Mouse (Mus musculus) testis, adult 2 months (tissue): ENCODE measurements around the gene Acot11. TPM values are rescaled to one million over a fixed set of nuclear protein-coding genes. Genes with fewer than 3 reads are reported as not detected.
A peak's percentile ranks its signal among the peaks of the same experiment; 100 is the strongest.

Experiments
- H3K27ac ChIP-seq: fragments of 200-500 bp; 2 replicates; pipeline ENCODE4 v1.5.1; 2012; ENCODE audit warnings: low read depth, low read length; ENCODE audit not compliant: control insufficient read depth, insufficient read depth
- H3K27me3 ChIP-seq: fragments of 200-500 bp; 2 replicates; pipeline ENCODE4 v1.6.1; 2012; ENCODE audit warnings: mild to moderate bottlenecking, low read length, moderate library complexity; ENCODE audit not compliant: control insufficient read depth, insufficient read depth
- H3K36me3 ChIP-seq: fragments of 200-500 bp; 2 replicates; pipeline ENCODE4 v1.6.1; 2012; ENCODE audit warnings: mild to moderate bottlenecking, low read length; ENCODE audit not compliant: control insufficient read depth, insufficient read depth
- H3K4me1 ChIP-seq: fragments of 200-500 bp; 2 replicates; pipeline ENCODE4 v1.6.1; 2012; ENCODE audit warnings: low read length; ENCODE audit not compliant: control insufficient read depth, insufficient read depth
- H3K4me3 ChIP-seq: fragments of 200-500 bp; 2 replicates; pipeline ENCODE4 v1.5.1; 2012; ENCODE audit warnings: low read depth, mild to moderate bottlenecking, low read length, moderate library complexity, mixed read lengths; ENCODE audit not compliant: control insufficient read depth
- CTCF ChIP-seq: fragments of 200-500 bp; IDR thresholded peaks from 2 replicates; pipeline ENCODE4 v1.5.1; 2012; ENCODE audit warnings: low read depth, mild to moderate bottlenecking, inconsistent platforms, low read length, moderate library complexity; ENCODE audit not compliant: control insufficient read depth, insufficient read depth, insufficient replicate concordance
- POLR2A ChIP-seq: fragments of 200-500 bp; IDR thresholded peaks from 2 replicates; pipeline ENCODE4 v1.6.1; 2012; ENCODE audit warnings: low read depth, mild to moderate bottlenecking, inconsistent platforms, low read length, moderate library complexity; ENCODE audit not compliant: control insufficient read depth
- polyA plus RNA-seq: library from polyadenylated mRNA; depleted of rRNA; stranded (reverse); fragments of >200 nt; gene quantifications from 2 replicates; pipeline ENCODE4 v1.2.3, GENCODE M21; 2012

Gene Acot11
- polyA plus RNA-seq, 1 experiment: 0.93 TPM

DNA sequence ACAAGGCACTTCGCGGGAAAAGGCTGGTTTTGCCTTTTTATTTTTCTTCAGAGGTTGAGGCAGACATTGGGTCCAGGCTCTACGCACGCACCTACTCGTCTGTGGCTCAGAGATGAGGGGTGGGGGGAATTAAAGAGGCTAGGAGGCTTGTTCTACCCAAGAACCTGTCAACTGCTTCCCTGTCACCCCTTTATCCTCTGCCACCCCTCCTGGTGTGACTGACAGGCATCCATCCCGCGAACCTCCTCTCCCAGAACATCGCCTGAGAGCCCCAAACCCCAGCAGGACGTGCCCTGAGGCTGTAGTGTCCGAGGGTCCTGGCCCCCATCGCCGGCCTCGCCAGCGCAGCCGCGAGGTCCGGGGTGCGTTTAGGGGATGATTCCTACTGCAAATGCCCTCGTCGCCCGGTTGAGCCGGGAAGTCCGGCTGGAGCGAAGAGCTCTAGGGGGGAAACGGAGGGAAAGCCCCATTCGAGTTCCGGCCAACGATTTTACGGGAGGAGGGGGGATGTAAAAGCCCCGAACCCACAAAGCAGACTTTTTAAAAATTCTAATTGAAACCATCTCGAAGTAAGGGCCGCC lies 34.5 kb upstream of the Acot11 start:
- Histone ChIP-seq H3K4me1 (peaks cover 26% of the 10 kb centered on the region), H3K27ac (peak overlapping the region; percentile 98), H3K36me3 (no peaks in the 10 kb centered on the region), H3K4me3 (peak overlapping the region; percentile 98), H3K27me3 (no peaks in the 10 kb centered on the region)
- no peak for TF ChIP-seq CTCF

DNA sequence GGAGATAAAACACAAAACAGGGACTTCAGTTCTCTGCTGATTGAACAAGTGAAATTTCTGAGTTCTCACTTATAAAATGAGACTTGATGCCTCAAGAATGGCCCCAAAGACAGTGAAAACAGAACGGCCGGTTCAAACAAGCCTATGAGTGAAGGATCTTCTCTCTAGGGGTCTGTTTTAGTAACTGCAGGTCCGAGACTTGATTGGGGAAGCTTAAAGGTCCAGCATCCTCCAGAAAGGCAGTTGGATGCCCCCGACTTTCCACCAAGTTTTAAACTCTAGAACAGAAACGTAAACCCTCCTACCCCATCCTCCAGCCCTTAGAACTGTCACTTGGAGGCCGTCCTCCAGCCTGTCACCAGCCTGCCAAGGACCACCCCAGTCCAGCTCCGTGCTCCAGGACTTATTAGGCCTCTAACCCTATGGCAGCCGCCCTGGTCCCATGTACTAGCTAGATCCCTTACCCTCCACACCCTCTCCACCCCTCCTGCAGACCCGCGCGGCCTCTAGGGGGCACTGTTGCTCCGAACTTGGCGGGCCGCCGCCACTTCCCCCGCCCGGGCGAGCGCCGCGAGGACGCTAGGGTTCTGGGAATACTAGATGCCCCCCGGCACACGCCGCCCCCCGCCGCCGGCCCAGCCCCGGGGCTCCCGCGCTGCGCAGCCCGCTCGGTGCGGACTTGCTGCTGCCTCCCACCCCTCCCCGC lies 33.9 kb upstream of the Acot11 start:
- peak overlapping the region; percentile 98 for H3K27ac ChIP-seq
- H3K27me3 ChIP-seq: no peaks in the 10 kb centered on the region
- H3K4me1 ChIP-seq: peaks cover 26% of the 10 kb centered on the region
- peak overlapping the region; percentile 98 for H3K4me3 ChIP-seq
- TF ChIP-seq CTCF (peak; percentile 79; the same call in 1 of the 2 replicates), POLR2A (no peak)
- no peaks in the 10 kb centered on the region for H3K36me3 ChIP-seq

DNA sequence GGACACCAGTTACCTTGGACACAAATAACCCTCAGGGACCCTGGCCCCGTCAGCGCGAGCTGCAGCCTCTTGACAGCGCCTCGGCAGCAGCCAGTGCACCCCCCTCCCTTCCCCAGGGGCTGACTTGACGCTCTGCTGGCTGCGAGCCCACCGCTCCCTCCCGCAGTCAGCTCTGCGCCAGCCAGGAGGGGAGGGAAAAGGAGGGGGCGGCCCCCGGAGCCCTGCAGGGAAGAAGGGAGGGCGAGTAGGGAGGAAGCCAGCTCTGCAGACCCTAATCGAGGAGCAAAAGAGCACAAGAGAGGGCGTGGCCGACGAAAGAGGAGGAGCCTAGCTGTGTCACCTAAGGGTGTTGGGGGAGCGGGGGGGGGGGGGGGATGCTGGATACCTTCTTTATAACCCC lies 33.2 kb upstream of the Acot11 start:
- no peak for TF ChIP-seq POLR2A
- no peak for TF ChIP-seq CTCF

DNA sequence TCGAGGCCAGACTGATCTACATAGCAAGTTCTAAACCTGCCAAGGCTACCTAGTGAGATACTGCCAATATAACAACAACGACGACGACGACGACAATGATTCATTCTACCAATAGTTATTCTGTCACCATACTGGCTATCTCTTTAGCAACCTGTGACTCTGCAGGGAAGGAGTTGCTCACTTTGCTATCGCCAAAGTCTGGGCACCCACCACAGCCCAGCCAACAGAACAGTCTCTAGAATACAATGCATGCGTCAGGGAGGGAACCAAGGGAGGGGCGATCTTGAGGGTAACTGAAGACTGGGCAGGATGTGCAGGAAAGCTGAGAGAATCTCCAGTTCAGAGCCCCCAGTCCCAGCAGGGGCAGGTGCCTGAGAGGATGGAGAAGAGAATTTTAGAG lies 32.6 kb upstream of the Acot11 start:
- Histone ChIP-seq H3K27ac (peak overlapping the region; percentile 25; the same call in 1 of the 2 replicates), H3K4me3 (peak overlapping the region; percentile 84), H3K4me1 (peaks cover 26% of the 10 kb centered on the region), H3K27me3 (no peaks in the 10 kb centered on the region), H3K36me3 (no peaks in the 10 kb centered on the region)
- no peak for TF ChIP-seq POLR2A

More for the DNA sequence above, 33.2 kb upstream of the Acot11 start:
- Histone ChIP-seq H3K4me1 (peaks cover 26% of the 10 kb centered on the region), H3K27ac (peak overlapping the region; percentile 25; the same call in 1 of the 2 replicates), H3K27me3 (no peaks in the 10 kb centered on the region), H3K36me3 (no peaks in the 10 kb centered on the region), H3K4me3 (peak overlapping the region; percentile 98)

DNA sequence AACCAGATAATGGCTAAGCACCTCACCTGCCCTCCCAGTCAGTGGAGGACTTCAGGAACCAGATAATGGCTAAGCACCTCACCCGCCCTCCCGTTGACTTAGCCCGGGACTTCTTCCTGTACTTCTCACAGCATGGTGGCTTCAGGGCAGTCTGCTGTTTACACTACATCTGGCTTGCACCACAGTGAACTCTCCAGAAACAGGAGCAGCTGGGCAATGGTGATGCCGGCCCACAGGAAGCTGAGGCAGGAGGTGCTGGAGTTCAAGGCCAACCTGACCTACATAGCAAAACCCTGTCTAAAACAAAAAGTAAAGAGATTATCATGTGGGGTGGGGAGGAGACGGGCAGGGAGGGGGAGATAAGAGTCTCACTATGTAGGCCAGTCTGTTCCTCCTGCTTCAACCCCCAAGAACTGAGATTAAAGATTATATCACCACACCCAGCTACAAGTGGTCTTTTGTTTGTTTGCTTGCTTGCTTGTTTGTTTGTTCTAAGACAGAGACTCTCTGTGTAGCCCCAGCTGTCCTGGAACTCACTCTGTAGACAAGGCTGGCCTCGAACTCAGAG lies 25.8 kb upstream of the Acot11 start:
- H3K4me3 ChIP-seq: no peak overlapping the region
- peaks cover 12% of the 10 kb centered on the region for H3K4me1 ChIP-seq
- TF ChIP-seq CTCF (no peak), POLR2A (no peak)
- no peak overlapping the region; the same call in 1 of the 2 replicates for H3K27ac ChIP-seq
- peaks cover 5% of the 10 kb centered on the region for H3K27me3 ChIP-seq
- H3K36me3 ChIP-seq: no peaks in the 10 kb centered on the region

DNA sequence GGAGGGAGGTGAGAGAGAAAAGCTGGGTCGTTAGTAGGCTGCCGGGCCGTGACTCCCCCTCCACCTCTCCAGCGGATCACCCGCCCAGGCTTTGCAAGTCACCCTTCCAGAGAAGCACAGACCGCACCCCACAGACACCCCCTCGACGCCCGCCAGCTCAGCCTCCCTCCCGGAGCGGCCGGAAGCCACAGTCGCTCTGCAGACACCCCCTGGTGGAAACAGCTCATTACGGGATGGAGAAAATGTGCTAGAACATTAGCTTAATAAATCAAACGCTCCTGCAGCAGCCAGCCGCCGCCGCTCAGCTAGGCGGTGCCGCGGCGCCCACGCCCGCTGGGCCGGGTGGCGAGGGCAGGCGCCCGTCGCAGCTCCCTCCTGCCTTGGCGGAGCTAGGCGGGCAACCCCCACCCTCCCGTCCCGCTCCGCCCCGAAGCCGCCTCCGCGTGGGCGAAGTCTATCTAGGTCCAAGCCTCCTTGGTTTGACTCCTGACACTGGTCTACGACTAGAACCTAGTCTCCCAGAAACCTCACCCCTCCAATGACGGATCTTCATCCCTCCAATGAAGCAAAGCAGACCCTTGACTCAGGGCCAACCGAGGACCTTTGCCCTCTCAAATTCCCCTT lies 23.1 kb upstream of the Acot11 start:
- TF ChIP-seq CTCF (no peak), POLR2A (0 out of 2 replicates have a peak, but pooled peaks have one; percentile 14)
- peaks cover 12% of the 10 kb centered on the region for H3K4me1 ChIP-seq
- H3K27me3 ChIP-seq: peaks cover 5% of the 10 kb centered on the region

DNA sequence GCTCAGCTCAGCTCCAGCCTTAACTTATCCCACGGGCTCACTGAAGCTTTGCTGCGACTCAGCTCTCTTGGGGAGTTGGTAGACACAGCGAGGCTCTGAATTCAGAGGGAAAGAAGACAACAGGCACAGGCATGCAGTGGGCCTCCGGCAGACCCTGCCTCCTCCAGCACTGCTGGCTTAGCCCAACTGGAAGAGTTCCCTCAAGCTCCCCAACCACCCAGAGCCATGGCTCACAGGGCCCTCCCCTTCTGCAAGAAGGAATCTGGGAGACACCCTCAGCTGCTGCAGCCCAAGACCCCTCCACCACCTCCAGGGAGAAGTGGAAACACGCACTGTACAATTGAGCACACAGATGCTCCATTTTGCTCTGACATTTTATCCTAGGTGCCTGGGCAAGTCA lies 20.4 kb upstream of the Acot11 start:
- H3K27ac ChIP-seq: no peak overlapping the region

More for the DNA sequence above, 23.1 kb upstream of the Acot11 start:
- peak overlapping the region; percentile 69 for H3K4me3 ChIP-seq
- no peaks in the 10 kb centered on the region for H3K36me3 ChIP-seq
- H3K27ac ChIP-seq: no peak overlapping the region

More for the DNA sequence above, 20.4 kb upstream of the Acot11 start:
- no peak for TF ChIP-seq CTCF
- no peak for TF ChIP-seq POLR2A
- no peaks in the 10 kb centered on the region for H3K36me3 ChIP-seq
- peaks cover 9% of the 10 kb centered on the region for H3K4me1 ChIP-seq
- peaks cover 5% of the 10 kb centered on the region for H3K27me3 ChIP-seq
- no peak overlapping the region for H3K4me3 ChIP-seq
